Mouse (Mus musculus) thymus, postnatal 4 days (tissue): Measurements from ENCODE around the gene Ccser1.
"Not testable (repeated sequence)": the region's sequence is repeated elsewhere in the genome, so short reads cannot be mapped to it uniquely, and the experiment has no call there.

Experiments used
- DNase-seq: peaks from one replicate; pipeline ENCODE4 v3.0.0; 2021

The Ccser1 gene

GRCm38 (mm10) chr6:61225302-61225701, 45.2 kb downstream of the Ccser1 start:
- no peak for DNase-seq

GRCm38 (mm10) chr6:61230058-61230718, 50.1 kb downstream of the Ccser1 start:
- DNase-seq: no peak

- no peak for DNase-seq
Measured at GRCm38 (mm10) chr6:61233060-61233459, 52.9 kb downstream of the Ccser1 start.

- DNase-seq: no peak
Measured at GRCm38 (mm10) chr6:61233548-61234187, 53.5 kb downstream of the Ccser1 start.

GRCm38 (mm10) chr6:61240618-61241017, 60.5 kb downstream of the Ccser1 start:
- no peak for DNase-seq

- no peak for DNase-seq
Measured at GRCm38 (mm10) chr6:61242556-61242955, 62.4 kb downstream of the Ccser1 start.

- DNase-seq: no peak
Measured at GRCm38 (mm10) chr6:61246523-61246922, 66.4 kb downstream of the Ccser1 start.

GRCm38 (mm10) chr6:61247842-61248472, 67.8 kb downstream of the Ccser1 start:
- DNase-seq: no peak

- DNase-seq: no peak
Measured at GRCm38 (mm10) chr6:61248700-61249099, 68.6 kb downstream of the Ccser1 start.

GRCm38 (mm10) chr6:61251232-61251631, 71.1 kb downstream of the Ccser1 start:
- no peak for DNase-seq

- DNase-seq: no peak
Measured at GRCm38 (mm10) chr6:61252912-61253311, 72.8 kb downstream of the Ccser1 start.

- not testable (repeated sequence) for DNase-seq
Measured at GRCm38 (mm10) chr6:61255874-61256273, 75.8 kb downstream of the Ccser1 start.

- no peak for DNase-seq
Measured at GRCm38 (mm10) chr6:61258847-61259634, 78.9 kb downstream of the Ccser1 start.

GRCm38 (mm10) chr6:61261381-61261780, 81.3 kb downstream of the Ccser1 start:
- no peak for DNase-seq

- peak; percentile 8 for DNase-seq
Measured at GRCm38 (mm10) chr6:61262448-61262847, 82.3 kb downstream of the Ccser1 start.

- DNase-seq: no peak
Measured at GRCm38 (mm10) chr6:61263291-61263690, 83.2 kb downstream of the Ccser1 start.

GRCm38 (mm10) chr6:61271033-61271432, 90.9 kb downstream of the Ccser1 start:
- DNase-seq: no peak

GRCm38 (mm10) chr6:61273430-61273829, 93.3 kb downstream of the Ccser1 start:
- no peak for DNase-seq

- DNase-seq: no peak
Measured at GRCm38 (mm10) chr6:61279506-61279905, 99.4 kb downstream of the Ccser1 start.

- no peak for DNase-seq
Measured at GRCm38 (mm10) chr6:61292927-61293326, 112.8 kb downstream of the Ccser1 start.

- DNase-seq: no peak
Measured at GRCm38 (mm10) chr6:61295535-61295934, 115.4 kb downstream of the Ccser1 start.

- DNase-seq: no peak
Measured at GRCm38 (mm10) chr6:61296188-61297037, 116.3 kb downstream of the Ccser1 start.
